Mouse (Mus musculus) left cerebral cortex, adult 11 months (tissue): ENCODE results near the gene Olfr213.
"Not testable (repeated sequence)": the region's sequence is repeated elsewhere in the genome, so short reads cannot be mapped to it uniquely, and the experiment has no call there.

Experiments used
- DNase-seq: peaks from one replicate; pipeline ENCODE4 v3.0.0; 2022; ENCODE audit warnings: low spot score

Olfr213 gene

DNA sequence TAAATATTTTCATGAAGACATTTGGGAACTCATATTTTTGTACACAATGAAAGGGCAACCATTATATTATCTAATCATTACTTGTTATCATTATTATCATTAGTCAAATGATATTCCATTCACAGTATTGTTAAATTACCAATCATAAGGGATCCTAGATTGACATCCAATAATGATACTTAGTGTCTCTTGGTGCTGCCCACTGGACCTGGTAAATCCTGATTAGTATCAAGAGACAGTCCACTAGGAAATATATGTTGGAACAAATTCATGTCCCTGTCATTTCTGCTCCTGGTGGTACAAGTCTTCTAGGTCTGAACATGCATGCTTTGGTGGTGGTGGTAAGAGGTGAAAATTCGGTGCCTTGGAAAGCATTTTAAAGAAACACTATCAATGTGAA is at the start of gene Olfr213:
Gene Olfr213, plus strand, starts transcription at position 301 of the 400 bp plus-strand sequence.
- no peak for DNase-seq

DNA sequence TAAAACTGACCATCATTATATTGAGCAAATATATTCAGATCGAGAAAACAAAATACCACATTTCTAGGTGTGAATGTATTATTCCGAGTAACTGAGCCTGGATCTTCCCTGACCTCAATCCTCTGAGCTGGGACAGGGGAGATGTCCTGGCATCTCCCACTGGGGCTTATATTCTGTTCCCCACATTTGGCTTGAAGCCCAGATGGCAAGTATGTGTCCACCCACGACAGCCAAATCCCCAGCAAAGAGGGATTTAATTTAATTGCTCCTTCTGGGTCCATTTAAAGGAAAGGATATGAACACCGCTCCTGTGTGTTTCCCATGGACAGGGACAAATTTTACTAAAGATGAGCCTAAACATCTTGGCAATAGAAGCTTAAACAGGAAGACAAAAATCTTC is 49.5 kb upstream of the Olfr213 start, which contains the start of gene Olfr211:
Gene Olfr211, plus strand, starts transcription at position 301 of the 400 bp plus-strand sequence.
- no peak for DNase-seq

GRCm38 (mm10) chr6:116493742-116494141 is 44.5 kb upstream of the Olfr213 start:
- DNase-seq: no peak

DNA sequence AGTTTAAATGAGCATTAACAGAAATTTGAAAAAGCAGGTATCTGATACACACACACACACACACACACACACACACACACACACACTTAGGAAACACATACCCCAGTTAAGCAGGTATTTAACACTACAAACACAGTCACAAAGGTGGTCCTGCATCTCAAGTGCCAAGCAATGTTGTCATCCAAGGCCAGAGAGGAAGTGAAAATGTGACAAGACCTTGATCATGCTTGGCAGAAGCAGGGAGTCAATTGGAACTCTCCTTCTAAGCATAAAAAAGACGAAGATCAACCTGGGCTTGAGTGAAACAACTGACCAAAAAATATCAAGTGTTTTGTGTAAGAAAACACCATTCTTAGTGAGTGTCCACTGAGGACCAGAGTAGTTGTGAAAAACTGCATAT is 42.3 kb upstream of the Olfr213 start:
- no peak for DNase-seq

GRCm38 (mm10) chr6:116506302-116507003 is 31.8 kb upstream of the Olfr213 start, which contains the start of gene Olfr212:
TSS of gene Olfr212 (plus strand) at chr6:116506516.
- DNase-seq: not testable (repeated sequence)

GRCm38 (mm10) chr6:116514832-116515231 is 23.4 kb upstream of the Olfr213 start:
- DNase-seq: no peak

- no peak for DNase-seq
Observed at GRCm38 (mm10) chr6:116542500-116542899, 4.2 kb downstream of the Olfr213 start.

DNA sequence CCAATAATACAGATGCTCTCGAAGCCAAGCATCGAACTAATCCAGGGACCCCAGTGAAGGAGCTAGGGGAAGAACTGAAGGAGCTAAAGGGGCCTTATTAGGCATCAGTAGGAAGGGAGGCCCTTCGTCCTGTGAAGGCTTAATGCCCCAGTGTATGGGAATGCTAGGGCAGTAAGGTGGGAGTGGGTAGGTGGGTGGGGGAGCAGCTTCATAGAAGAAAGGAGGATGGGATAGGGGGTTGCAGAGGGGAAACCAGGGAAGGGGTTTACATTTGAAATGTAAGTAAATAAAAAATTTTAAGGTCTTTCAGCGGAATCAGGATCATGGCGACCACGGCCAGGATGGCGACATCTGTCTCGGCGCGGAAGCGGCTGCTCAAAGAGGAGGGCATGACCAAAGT is 12.6 kb downstream of the Olfr213 start, which contains the start of gene Gm5580:
Gene Gm5580, plus strand, starts transcription at position 301 of the 400 bp plus-strand sequence.
- not testable (repeated sequence) for DNase-seq

DNA sequence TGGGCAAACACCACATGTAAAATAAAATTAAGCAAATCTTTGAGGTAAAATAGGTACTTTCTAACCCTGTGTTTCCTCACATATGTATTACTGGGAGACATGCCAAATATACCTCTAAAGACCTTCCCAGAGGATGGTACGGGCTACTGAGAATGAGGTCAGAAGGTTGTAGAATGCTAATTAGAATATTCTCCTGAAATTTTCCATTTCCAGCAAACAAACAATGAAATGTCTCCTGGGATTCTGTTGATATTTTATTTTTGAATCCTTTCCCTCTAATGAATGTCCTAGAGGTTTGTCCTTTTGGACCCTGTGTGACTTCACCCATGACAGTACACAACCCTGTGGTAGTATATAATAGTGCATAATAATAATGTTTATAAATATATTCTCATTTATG is 15.7 kb downstream of the Olfr213 start, which contains the start of gene Olfr214:
Gene Olfr214, plus strand, starts transcription at position 301 of the 400 bp plus-strand sequence.
- no peak for DNase-seq

DNA sequence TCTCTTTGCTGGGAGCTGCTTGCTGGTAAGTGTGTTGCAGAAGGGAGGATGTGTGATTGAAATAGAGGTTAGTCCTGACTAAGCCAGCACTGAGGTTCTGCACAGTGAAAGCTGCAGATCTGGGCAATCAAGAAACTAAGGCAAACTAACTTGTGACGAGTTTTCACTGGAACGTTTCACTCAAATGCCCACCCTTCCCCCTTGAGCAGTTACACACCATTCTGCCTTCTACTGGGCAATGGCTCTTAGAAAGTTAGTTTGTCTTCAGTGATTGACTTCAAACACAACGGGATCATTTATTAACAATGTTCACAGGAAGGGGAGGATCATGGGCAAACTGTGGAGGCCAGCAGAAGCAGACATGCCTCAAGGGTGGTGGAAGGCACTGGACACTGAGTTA is 16.7 kb downstream of the Olfr213 start:
- DNase-seq: no peak

DNA sequence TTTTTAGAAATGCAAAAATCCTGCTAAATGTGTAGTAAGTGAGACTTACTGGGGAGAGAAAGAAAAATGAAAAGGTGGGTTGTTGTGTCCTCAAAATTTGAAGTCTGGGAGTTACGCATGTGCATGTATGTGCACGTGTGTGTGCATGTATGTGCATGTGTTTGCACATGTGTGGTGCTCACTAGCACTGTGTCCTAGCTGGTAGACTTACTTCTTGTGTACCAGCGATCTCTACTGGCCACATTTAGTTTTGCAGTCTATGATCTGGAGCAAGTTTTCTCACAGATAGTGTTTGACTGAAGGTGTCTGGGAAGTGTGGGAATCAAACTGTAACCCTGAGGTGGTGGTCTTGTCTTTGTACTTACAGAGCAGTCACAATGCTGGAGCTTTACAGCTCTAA is 31.6 kb downstream of the Olfr213 start:
- DNase-seq: no peak

DNA sequence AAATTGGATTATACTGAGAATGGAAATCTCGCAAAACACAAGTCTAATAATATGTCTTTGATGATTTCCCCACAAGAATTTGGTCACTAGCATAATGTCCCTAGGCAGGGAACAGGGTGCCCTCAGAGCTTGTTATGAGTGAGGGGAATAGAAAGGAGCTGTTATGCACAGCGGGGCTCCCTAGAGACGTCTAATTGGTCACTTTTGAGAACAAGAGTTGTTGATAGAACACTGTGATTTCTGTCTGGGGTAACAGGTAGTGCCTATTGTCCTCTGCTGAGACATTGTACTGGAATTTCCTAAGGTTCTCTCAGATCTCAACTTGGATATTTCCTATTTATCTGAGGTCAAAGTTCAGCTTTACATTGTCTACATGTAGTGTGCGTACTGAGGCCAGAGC is 45.8 kb downstream of the Olfr213 start, which contains the start of gene Olfr215:
Gene Olfr215, minus strand, starts transcription at position 101 of the 400 bp plus-strand sequence.
- no peak for DNase-seq
